Mouse (Mus musculus) hindbrain, embryonic 11.5 days (tissue): ENCODE measurements around the gene Capn1. TPM values are rescaled to one million over a fixed set of nuclear protein-coding genes. Genes with fewer than 3 reads are reported as not detected.

Experiments used
- ATAC-seq: fragments of 200-750 bp; cut with Nextera tagmentation; 2 replicates; pipeline ENCODE4 v1.8.0; 2017; ENCODE audit warnings: mild to moderate bottlenecking, moderate TSS enrichment, moderate library complexity; ENCODE audit not compliant: low FRiP score
- DNase-seq: peaks from one replicate; pipeline ENCODE4 v3.0.0-alpha.2; 2015; ENCODE audit warnings: low spot score
- H3K27ac ChIP-seq: fragments of 300-500 bp; sonication (generic); 2 replicates; pipeline ENCODE4 v1.5.1; 2014; ENCODE audit warnings: mild to moderate bottlenecking, low read depth, low read length
- H3K27me3 ChIP-seq: fragments of 300-500 bp; sonication (generic); 2 replicates; pipeline ENCODE4 v1.6.1; 2014; ENCODE audit warnings: mild to moderate bottlenecking, low read length, moderate library complexity, mixed read lengths; ENCODE audit not compliant: control insufficient read depth, insufficient read depth
- H3K36me3 ChIP-seq: fragments of 300-500 bp; sonication (generic); 2 replicates; pipeline ENCODE4 v1.6.1; 2014; ENCODE audit warnings: mild to moderate bottlenecking, low read length, moderate library complexity, mixed read lengths; ENCODE audit not compliant: control insufficient read depth, insufficient read depth
- H3K4me1 ChIP-seq: fragments of 300-500 bp; sonication (generic); replicated peaks from 2 replicates; pipeline ENCODE4 v1.6.1; 2014; ENCODE audit warnings: low read length, mixed read lengths; ENCODE audit not compliant: control insufficient read depth, insufficient read depth
- H3K4me2 ChIP-seq: fragments of 300-500 bp; sonication (generic); replicated peaks from 2 replicates; pipeline ENCODE4 v1.6.1; 2014; ENCODE audit warnings: mild to moderate bottlenecking, low read depth, low read length
- H3K4me3 ChIP-seq: fragments of 300-500 bp; sonication (generic); 2 replicates; pipeline ENCODE4 v1.5.1; 2014; ENCODE audit warnings: low read depth, low read length
- H3K9ac ChIP-seq: fragments of 300-500 bp; sonication (generic); 2 replicates; pipeline ENCODE4 v1.6.1; 2014; ENCODE audit warnings: low read depth, low read length
- H3K9me3 ChIP-seq: fragments of 300-500 bp; sonication (generic); 2 replicates; pipeline ENCODE4 v1.6.1; 2016; ENCODE audit warnings: low read length; ENCODE audit not compliant: control insufficient read depth
- WGBS: fragments of 180-500 bp; shearing (Covaris S2); extraction: QIAGEN DNeasy Blood & Tissue Kit; methylation state at CpG from one replicate; pipeline ENCODE4 v1.1.7; 2014; 5-methylcytosine and 5-hydroxymethylcytosine counted together
- polyA plus RNA-seq: library from polyadenylated mRNA; unstranded; fragments of >200 nt; fragmentation: Nextera tagmentation; extraction: Ambion mirVana; gene quantifications from 2 replicates; pipeline ENCODE4 v1.2.1, GENCODE M21; 2014

Capn1 gene
- polyA plus RNA-seq, 1 experiment from 2014 or later: 3.8 TPM

DNA sequence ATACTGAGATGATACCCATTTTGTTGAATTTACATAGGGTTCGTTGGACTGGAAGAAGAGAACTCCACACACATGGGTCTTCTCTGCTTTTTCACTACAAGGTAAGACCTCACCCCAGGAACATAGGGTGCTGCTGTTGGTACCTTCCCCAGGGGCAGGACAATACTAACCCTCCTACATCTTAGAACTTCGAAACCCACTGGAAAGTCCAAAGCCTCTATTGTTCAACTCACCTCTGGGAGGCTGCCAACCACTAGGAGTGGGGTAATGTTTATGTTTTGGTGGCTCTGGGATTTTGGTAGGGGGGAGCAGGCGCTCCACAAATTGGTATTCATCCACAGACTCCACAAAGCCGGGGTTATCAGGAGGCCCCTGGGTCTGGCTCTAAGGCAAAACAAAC is 41.0 kb upstream of the Capn1 start:
- ATAC-seq (no peak), DNase-seq (no peak)
- Histone ChIP-seq H3K36me3 (peaks cover 19% of the 10 kb centered on the region), H3K9ac (peak overlapping the region; percentile 91), H3K4me1 (peaks cover 6% of the 10 kb centered on the region; the same call in 1 of the 2 replicates), H3K27me3 (no peaks in the 10 kb centered on the region), H3K4me2 (peak overlapping the region; percentile 52), H3K9me3 (no peaks in the 10 kb centered on the region), H3K4me3 (peak overlapping the region; percentile 88), H3K27ac (no peak overlapping the region)
- WGBS: 69% methylated on average over 4 of the region's 4 CpGs

DNA sequence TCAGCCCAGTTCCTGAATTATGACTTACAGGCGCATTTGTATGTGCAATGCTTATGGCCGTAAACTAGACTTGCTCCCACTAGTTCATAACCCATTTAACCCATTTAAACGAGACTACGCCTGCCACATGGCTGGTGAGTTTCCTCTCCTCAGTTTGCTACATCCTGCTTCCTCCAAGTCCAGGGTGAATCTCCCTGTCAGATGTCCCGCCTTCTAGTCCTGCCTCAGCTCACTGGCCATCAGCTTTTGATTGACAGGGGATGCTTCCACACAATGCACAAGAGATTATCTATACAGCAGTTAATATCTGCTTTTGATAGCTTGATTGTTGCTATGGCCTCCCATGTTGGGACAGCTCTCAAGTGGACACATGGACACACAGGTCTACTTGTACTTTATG is 38.6 kb upstream of the Capn1 start:
- H3K27ac ChIP-seq: no peak overlapping the region
- 89% methylated on average over 5 of the region's 5 CpGs for WGBS
- no peak for DNase-seq
- H3K4me1 ChIP-seq: peaks cover 6% of the 10 kb centered on the region; the same call in 1 of the 2 replicates
- H3K4me3 ChIP-seq: no peak overlapping the region
- no peak overlapping the region for H3K9ac ChIP-seq
- peaks cover 34% of the 10 kb centered on the region for H3K36me3 ChIP-seq
- no peak for ATAC-seq
- no peaks in the 10 kb centered on the region for H3K9me3 ChIP-seq
- no peaks in the 10 kb centered on the region for H3K27me3 ChIP-seq
- no peak overlapping the region for H3K4me2 ChIP-seq

- no peak overlapping the region for H3K4me2 ChIP-seq
- H3K27ac ChIP-seq: no peak overlapping the region
- H3K4me1 ChIP-seq: peaks cover 8% of the 10 kb centered on the region
- peaks cover 39% of the 10 kb centered on the region for H3K36me3 ChIP-seq
- no peak overlapping the region for H3K9ac ChIP-seq
- DNase-seq (no peak), ATAC-seq (no peak)
- H3K9me3 ChIP-seq: no peaks in the 10 kb centered on the region
- H3K4me3 ChIP-seq: no peak overlapping the region
- H3K27me3 ChIP-seq: no peaks in the 10 kb centered on the region
- 91% methylated on average over 7 of the region's 7 CpGs for WGBS
These were observed 36.8 kb upstream of the Capn1 start for GRCm38 (mm10) chr19:6052516-6052915.

GRCm38 (mm10) chr19:6048681-6049410 is 33.1 kb upstream of the Capn1 start:
- 90% methylated on average over 11 of the region's 11 CpGs for WGBS
- Histone ChIP-seq H3K4me1 (peaks cover 8% of the 10 kb centered on the region), H3K36me3 (peaks cover 39% of the 10 kb centered on the region), H3K9ac (no peak overlapping the region), H3K27me3 (no peaks in the 10 kb centered on the region), H3K4me2 (no peak overlapping the region), H3K9me3 (no peaks in the 10 kb centered on the region), H3K4me3 (no peak overlapping the region), H3K27ac (no peak overlapping the region)
- ATAC-seq (no peak), DNase-seq (no peak)

DNA sequence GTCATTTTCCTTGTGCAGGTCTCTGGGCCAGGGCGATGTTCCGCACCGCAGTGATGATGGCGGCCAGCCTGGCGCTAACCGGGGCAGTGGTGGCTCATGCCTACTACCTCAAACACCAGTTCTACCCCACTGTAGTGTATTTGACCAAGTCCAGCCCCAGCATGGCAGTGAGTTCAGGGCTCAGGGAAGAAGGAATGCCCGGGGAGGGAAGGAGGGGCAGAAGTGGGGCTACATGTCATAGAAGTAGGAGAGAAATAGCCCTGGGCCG is 32.1 kb upstream of the Capn1 start:
- Histone ChIP-seq H3K4me2 (peak overlapping the region; percentile 96), H3K4me3 (peak overlapping the region; percentile 93), H3K9me3 (no peaks in the 10 kb centered on the region), H3K9ac (peak overlapping the region; percentile 91), H3K4me1 (peaks cover 8% of the 10 kb centered on the region), H3K27ac (no peak overlapping the region), H3K27me3 (no peaks in the 10 kb centered on the region), H3K36me3 (peaks cover 33% of the 10 kb centered on the region)
- no peak for ATAC-seq
- 89% methylated on average over 8 of the region's 8 CpGs for WGBS
- DNase-seq: no peak

DNA sequence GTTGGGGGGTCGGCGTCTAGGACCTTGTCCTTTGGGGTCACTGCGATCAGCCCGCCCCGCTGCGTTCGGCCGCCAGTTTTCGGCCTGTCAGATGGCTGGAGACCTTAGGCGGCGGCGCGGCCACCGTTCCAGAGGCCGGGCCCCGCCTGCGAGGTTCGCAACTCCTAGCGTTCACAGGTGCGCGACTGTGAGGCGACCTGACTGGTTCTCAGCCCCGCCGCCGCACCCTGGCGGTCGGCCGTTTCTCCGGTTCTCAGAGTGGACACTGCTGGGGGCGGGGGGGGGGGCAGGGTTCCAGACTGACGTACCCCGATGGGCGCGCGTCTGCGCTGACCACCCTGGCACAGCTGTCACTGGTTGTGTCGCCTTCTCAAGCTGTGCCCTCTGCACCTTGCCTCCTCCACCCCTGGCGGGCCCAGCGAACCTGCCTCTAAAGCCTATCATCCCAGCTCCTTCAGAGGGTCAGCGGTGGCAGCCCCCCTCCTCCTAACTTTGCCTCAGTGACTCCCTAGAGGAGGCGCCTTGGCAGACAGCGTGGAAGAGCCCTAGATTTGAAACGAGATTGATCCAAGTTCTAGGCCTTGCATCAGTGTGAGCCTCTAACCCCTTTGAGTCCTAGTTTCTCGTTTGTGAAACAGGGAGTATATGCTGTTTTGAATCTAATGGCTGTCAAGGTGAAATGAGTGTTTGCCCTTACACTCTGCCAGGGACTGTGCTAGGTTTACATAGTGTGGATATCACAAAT is 31.6 kb upstream of the Capn1 start:
- Histone ChIP-seq H3K4me1 (peaks cover 8% of the 10 kb centered on the region), H3K27me3 (no peaks in the 10 kb centered on the region), H3K36me3 (peaks cover 28% of the 10 kb centered on the region), H3K4me3 (peak overlapping the region; percentile 93), H3K9ac (peak overlapping the region; percentile 91), H3K9me3 (no peaks in the 10 kb centered on the region), H3K4me2 (peak overlapping the region; percentile 96), H3K27ac (peak overlapping the region; percentile 97)
- ATAC-seq: peak; percentile 31
- 2% methylated on average over 44 of the region's 44 CpGs for WGBS
- DNase-seq: no peak

DNA sequence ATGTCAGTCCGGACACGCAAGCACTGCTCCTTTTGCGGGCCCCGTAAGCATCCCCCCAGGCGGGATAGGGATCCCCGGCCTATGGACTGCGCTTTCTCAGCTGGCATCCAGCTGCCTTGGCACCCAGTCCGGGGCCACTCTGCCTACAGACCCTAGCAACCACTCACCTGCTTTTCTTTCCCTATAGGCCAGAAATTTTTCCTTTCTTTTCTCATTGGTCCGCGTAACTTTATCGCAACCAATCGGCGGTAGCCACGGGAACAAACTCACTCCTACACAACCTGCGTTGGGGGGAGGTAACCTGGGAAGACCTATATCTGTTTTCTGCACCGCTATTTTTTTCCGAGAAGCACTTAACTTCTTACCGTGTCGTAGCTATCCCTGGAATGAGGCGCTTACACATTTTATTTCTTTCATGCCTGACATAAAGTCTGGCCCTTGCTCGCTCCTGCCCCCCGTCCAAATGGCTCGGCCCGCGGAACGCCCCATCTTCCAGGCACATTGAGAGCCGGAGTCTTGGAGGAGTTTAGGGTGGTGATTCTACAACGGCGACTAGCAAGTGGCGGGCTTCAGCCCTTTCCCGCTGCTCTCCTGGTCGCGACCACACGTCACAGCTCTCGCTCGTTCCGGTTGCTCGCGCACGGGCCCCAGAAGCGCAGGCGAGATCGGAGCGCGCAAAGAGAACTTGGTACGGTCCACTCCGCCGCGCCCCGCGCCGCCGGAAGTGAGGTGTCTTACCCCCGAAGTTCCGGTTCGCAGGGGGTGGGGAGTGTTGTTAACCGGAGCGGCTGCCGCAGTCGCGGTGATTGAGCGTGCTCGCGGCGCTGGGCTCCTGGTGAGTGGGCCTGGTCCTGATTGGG is 30.8 kb upstream of the Capn1 start, which contains the start of gene Syvn1:
Syvn1 (plus strand) TSS at position 283 of the 860 bp plus-strand sequence.
- ATAC-seq (peak; percentile 92), DNase-seq (peak; percentile 94)
- Histone ChIP-seq H3K4me2 (peak within 1 kb of the TSS; percentile 96), H3K9ac (peak within 1 kb of the TSS; percentile 91), H3K4me1 (peaks cover 8% of the 10 kb centered on the region), H3K36me3 (peaks cover 22% of the 10 kb centered on the region), H3K4me3 (peak within 1 kb of the TSS; percentile 93), H3K27ac (peak within 1 kb of the TSS; percentile 97), H3K9me3 (no peaks in the 10 kb centered on the region), H3K27me3 (no peaks in the 10 kb centered on the region)
- under 1% methylated on average over 64 of the region's 65 CpGs for WGBS

- 24% methylated on average over 20 of the region's 20 CpGs for WGBS
- no peak for DNase-seq
- H3K9me3 ChIP-seq: no peaks in the 10 kb centered on the region
- peak overlapping the region; percentile 91 for H3K9ac ChIP-seq
- peaks cover 8% of the 10 kb centered on the region for H3K4me1 ChIP-seq
- H3K27ac ChIP-seq: peak overlapping the region; percentile 97
- ATAC-seq: peak; percentile 46
- H3K4me2 ChIP-seq: peak overlapping the region; percentile 96
- H3K4me3 ChIP-seq: peak overlapping the region; percentile 93
- H3K27me3 ChIP-seq: no peaks in the 10 kb centered on the region
- peaks cover 13% of the 10 kb centered on the region; the same call in 1 of the 2 replicates for H3K36me3 ChIP-seq
These were observed 29.9 kb upstream of the Capn1 start for GRCm38 (mm10) chr19:6045366-6046293.
